In the genomic region with DNA sequence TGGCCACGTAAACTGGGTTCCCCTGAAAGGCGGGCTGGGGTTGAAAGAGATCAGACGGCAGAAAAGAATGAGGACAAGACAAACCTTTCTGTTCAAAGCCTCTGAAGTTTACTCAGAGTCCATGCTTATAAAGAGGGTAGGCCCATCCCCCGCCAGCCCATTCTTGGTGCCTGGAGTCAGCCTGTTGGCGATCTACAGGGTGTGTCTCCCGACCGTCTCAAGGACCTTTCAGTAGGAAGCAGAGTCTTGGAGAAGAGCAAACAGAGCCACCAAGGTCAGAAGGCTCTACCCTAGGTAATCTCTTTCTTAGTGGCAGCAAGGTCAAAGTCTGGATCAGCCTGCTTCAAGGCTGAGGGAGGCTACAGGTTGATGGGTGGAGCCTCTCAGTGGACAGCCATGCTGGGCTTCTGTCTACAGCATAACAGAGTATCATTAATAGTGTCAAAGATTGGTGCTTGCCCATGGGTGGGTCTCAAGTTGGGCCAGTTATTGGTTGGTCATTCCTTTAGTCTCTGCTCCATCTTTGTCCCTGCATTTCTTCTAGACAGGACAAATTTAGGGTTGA, we compare ENCODE assay signal across 10 mouse cellular contexts. TPM values are rescaled to one million over a fixed set of nuclear protein-coding genes. Genes with fewer than 3 reads are reported as not detected.
DNase-seq lines count a peak whose midpoint lies in the region; ATAC-seq lines count a peak whose summit lies in the region.
"Not testable (repeated sequence)": the region's sequence is repeated elsewhere in the genome, so short reads cannot be mapped to it uniquely, and the experiment has no call there.
"Had no signal": no experiment of that assay in that cellular context is flagged by ENCODE, and none has a peak within 500 bp of the region (broad histone marks: within the 10 kb centered on the region; RNA-seq: fewer than 3 reads in every experiment).

No protein-coding gene starts in this region.

- not testable (repeated sequence) for H3K36me3 ChIP-seq in intestine, embryonic 16.5 days (ENCODE audit: control insufficient read depth, insufficient read depth, low read length)

- H3K9me3 ChIP-seq in intestine, embryonic 16.5 days (ENCODE audit: control insufficient read depth, low read length): not testable (repeated sequence)

- not testable (repeated sequence) for H3K4me3 ChIP-seq in intestine, embryonic 16.5 days (ENCODE audit: low read length)

- not testable (repeated sequence) for H3K27ac ChIP-seq in intestine, embryonic 16.5 days (ENCODE audit: low read length)

- H3K27me3 ChIP-seq in intestine, embryonic 16.5 days (replicated peaks; ENCODE audit: control insufficient read depth, insufficient read depth, low read length): not testable (repeated sequence)

- 75% methylated on average over 7 of the region's 7 CpGs for WGBS in intestine, embryonic 16.5 days

- H3K4me1 ChIP-seq in intestine, embryonic 16.5 days (ENCODE audit: control insufficient read depth, insufficient read depth, low read length): not testable (repeated sequence)

- peak; percentile 76 for ATAC-seq in intestine, embryonic 16.5 days

- not testable (repeated sequence) for H3K4me2 ChIP-seq in intestine, embryonic 16.5 days (ENCODE audit: low read depth, low read length)

- not testable (repeated sequence) for H3K9ac ChIP-seq in intestine, embryonic 16.5 days (ENCODE audit: low read depth, low read length)

- peak; percentile 85 for DNase-seq in ES-CJ7 (ENCODE audit: low read depth, low spot score)
- peak; percentile 67 for DNase-seq in R1 (ENCODE audit: low read depth, low spot score)
- peak; percentile 85 for DNase-seq in heart, adult 11 months

RNA-seq across cellular contexts. Expression of gene Ube2u, which starts 20.5 kb away (rescaled TPM):
- not detected in 2 replicates for polyA plus RNA-seq in intestine, embryonic 16.5 days (2015; fragmentation: Nextera tagmentation; extraction: Ambion mirVana)
- polyA plus RNA-seq: activated CD4-positive, CD25-positive, alpha-beta regulatory T cell, adult 4 months; C2C12; cerebellum, adult 2 months; cortical plate, adult 2 months; G1E; Patski had no signal
